Mouse (Mus musculus) spleen, adult 2 months (tissue): ENCODE measurements around the gene Prg2. TPM values are rescaled to one million over a fixed set of nuclear protein-coding genes. Genes with fewer than 3 reads are reported as not detected.

Source experiments
- DNase-seq, 2 experiments: peaks; one replicate each; pipeline versions ENCODE4 v3.0.0 to v3.0.0-alpha.2; 2012 to 2021; ENCODE audit warnings: low spot score in 2 of 2, low read depth in 1 of 2
- H3K27ac ChIP-seq: fragments of 200-500 bp; 2 replicates; pipeline ENCODE4 v1.5.1; 2012; ENCODE audit warnings: low read length, inconsistent platforms; ENCODE audit not compliant: insufficient read depth
- H3K27me3 ChIP-seq: fragments of 200-500 bp; 2 replicates; pipeline ENCODE4 v1.6.1; 2012; ENCODE audit warnings: mild to moderate bottlenecking, moderate library complexity, low read length, inconsistent platforms; ENCODE audit not compliant: control insufficient read depth, insufficient read depth
- H3K36me3 ChIP-seq: fragments of 200-500 bp; 2 replicates; pipeline ENCODE4 v1.6.1; 2012; ENCODE audit warnings: mild to moderate bottlenecking, low read length, inconsistent platforms; ENCODE audit not compliant: control insufficient read depth, insufficient read depth
- H3K4me1 ChIP-seq: fragments of 200-500 bp; 2 replicates; pipeline ENCODE4 v1.6.1; 2011; ENCODE audit warnings: inconsistent platforms; ENCODE audit not compliant: control insufficient read depth, insufficient read depth, insufficient read length
- H3K4me3 ChIP-seq: fragments of 200-500 bp; 2 replicates; pipeline ENCODE4 v1.5.1; 2011; ENCODE audit warnings: mild to moderate bottlenecking, inconsistent platforms; ENCODE audit not compliant: insufficient read depth, insufficient read length; ENCODE audit errors: extremely low read depth
- CTCF ChIP-seq: fragments of 200-500 bp; IDR thresholded peaks from 2 replicates; pipeline ENCODE4 v1.5.1; 2011; ENCODE audit warnings: mild to moderate bottlenecking, inconsistent platforms; ENCODE audit not compliant: insufficient read depth, insufficient read length, insufficient replicate concordance; ENCODE audit errors: extremely low read depth
- POLR2A ChIP-seq: fragments of 200-500 bp; IDR thresholded peaks from 2 replicates; pipeline ENCODE4 v1.6.1; 2011; ENCODE audit warnings: low read depth, low read length, inconsistent platforms
- WGBS: fragments of 180-500 bp; shearing (Covaris S2); methylation state at CpG from one replicate; pipeline ENCODE4 v1.1.7; 2018; 5-methylcytosine and 5-hydroxymethylcytosine counted together
- polyA plus RNA-seq: library from polyadenylated mRNA; depleted of rRNA; stranded (reverse); fragments of >200 nt; gene quantifications from 2 replicates; pipeline ENCODE4 v1.2.3, GENCODE M21; 2012

The Prg2 gene
- polyA plus RNA-seq, 1 experiment, result 14.5 TPM

GRCm38 (mm10) chr2:85007729-85008128, 27.5 kb downstream of the Prg2 start:
- TF ChIP-seq POLR2A, result no peak
- TF ChIP-seq CTCF, result peak; percentile 42; the same call in 1 of the 2 replicates
- Histone ChIP-seq H3K36me3 (no peaks in the 10 kb centered on the region), H3K4me1 (no peaks in the 10 kb centered on the region), H3K27ac (no peak overlapping the region), H3K4me3 (no peak overlapping the region), H3K27me3 (no peaks in the 10 kb centered on the region)
- 23% methylated on average over 4 of the region's 4 CpGs for WGBS
- peak; percentile 31 to 34 for DNase-seq

GRCm38 (mm10) chr2:85009212-85009611, 29.0 kb downstream of the Prg2 start:
- WGBS, result 89% methylated on average over 2 of the region's 2 CpGs
- no peak overlapping the region for H3K27ac ChIP-seq
- no peaks in the 10 kb centered on the region for H3K27me3 ChIP-seq
- no peak overlapping the region for H3K4me3 ChIP-seq
- no peak for DNase-seq
- TF ChIP-seq POLR2A (no peak), CTCF (no peak)
- no peaks in the 10 kb centered on the region for H3K36me3 ChIP-seq
- no peaks in the 10 kb centered on the region for H3K4me1 ChIP-seq

- WGBS, result 81% methylated on average over 9 of the region's 9 CpGs
Measured at GRCm38 (mm10) chr2:85011906-85012604, 31.8 kb downstream of the Prg2 start.

GRCm38 (mm10) chr2:85012679-85013078, 32.4 kb downstream of the Prg2 start:
- WGBS, result 64% methylated on average over 14 of the region's 14 CpGs
- Histone ChIP-seq H3K27me3 (no peaks in the 10 kb centered on the region), H3K36me3 (no peaks in the 10 kb centered on the region), H3K4me1 (peaks cover 5% of the 10 kb centered on the region; the same call in 1 of the 2 replicates), H3K4me3 (no peak overlapping the region), H3K27ac (0 out of 2 replicates have a peak overlapping the region, but pooled peaks have one; percentile 38)
- no peak for DNase-seq
- no peak for TF ChIP-seq CTCF
- no peak for TF ChIP-seq POLR2A

More at GRCm38 (mm10) chr2:85011906-85012604, 31.8 kb downstream of the Prg2 start:
- H3K36me3 ChIP-seq, result no peaks in the 10 kb centered on the region
- no peak overlapping the region for H3K4me3 ChIP-seq
- TF ChIP-seq POLR2A, result no peak
- no peak for TF ChIP-seq CTCF
- H3K27me3 ChIP-seq, result no peaks in the 10 kb centered on the region
- H3K4me1 ChIP-seq, result peaks cover 5% of the 10 kb centered on the region; the same call in 1 of the 2 replicates
- no peak for DNase-seq
- 0 out of 2 replicates have a peak overlapping the region, but pooled peaks have one; percentile 38 for H3K27ac ChIP-seq

DNA sequence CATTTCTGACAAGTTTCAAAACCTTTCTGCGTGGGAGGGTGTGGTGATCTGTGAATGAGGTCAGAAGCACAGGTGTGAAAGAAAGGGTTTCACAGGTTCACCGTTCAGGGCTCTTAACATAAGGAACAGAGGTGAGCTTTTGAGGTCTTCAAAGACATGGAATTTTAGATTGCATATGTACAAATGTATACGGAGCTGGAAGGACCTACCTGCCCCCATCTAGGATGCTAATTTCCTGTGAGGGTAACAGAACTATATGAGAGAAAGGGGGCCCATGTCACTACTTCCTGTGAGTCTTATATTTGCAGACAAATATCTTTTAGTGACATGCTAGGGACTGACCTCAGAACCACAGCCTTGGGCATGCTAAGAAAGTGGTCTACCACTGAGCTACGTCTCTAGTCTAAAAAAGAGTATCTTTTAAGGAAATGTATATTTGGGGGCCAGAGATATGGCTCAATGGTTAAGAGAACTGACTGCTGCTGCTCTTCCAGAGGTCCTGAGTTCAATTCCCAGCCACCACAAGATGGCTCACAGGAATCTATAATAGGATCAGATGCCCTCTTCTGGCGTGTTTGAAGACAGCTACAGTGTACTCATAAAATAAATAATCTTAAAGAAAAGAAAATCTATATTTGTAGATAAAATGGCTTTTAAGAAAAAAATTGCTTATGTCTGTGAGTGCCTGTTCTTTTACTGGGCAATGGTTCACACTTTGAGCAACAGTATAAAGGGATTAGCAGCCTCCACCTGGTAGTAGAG, 33.7 kb downstream of the Prg2 start:
- Histone ChIP-seq H3K4me1 (peaks cover 5% of the 10 kb centered on the region; the same call in 1 of the 2 replicates), H3K4me3 (no peak overlapping the region)

GRCm38 (mm10) chr2:85014588-85014982, 34.3 kb downstream of the Prg2 start:
- Histone ChIP-seq H3K27me3 (no peaks in the 10 kb centered on the region), H3K27ac (no peak overlapping the region), H3K4me1 (peaks cover 5% of the 10 kb centered on the region; the same call in 1 of the 2 replicates), H3K36me3 (no peaks in the 10 kb centered on the region), H3K4me3 (no peak overlapping the region)
- DNase-seq, result no peak
- TF ChIP-seq POLR2A (no peak), CTCF (no peak)
- 26% methylated on average over 3 of the region's 3 CpGs for WGBS

More for the DNA sequence above, 33.7 kb downstream of the Prg2 start:
- 44% methylated on average over 5 of the region's 5 CpGs for WGBS
- TF ChIP-seq POLR2A (no peak), CTCF (no peak)
- no peaks in the 10 kb centered on the region for H3K36me3 ChIP-seq
- no peaks in the 10 kb centered on the region for H3K27me3 ChIP-seq
- H3K27ac ChIP-seq, result no peak overlapping the region
- no peak for DNase-seq

- Histone ChIP-seq H3K4me1 (no peaks in the 10 kb centered on the region), H3K4me3 (no peak overlapping the region), H3K36me3 (no peaks in the 10 kb centered on the region), H3K27ac (no peak overlapping the region), H3K27me3 (no peaks in the 10 kb centered on the region)
- WGBS, result 77% methylated on average over 4 of the region's 4 CpGs
- no peak for DNase-seq
- no peak for TF ChIP-seq CTCF
- no peak for TF ChIP-seq POLR2A
Measured at GRCm38 (mm10) chr2:85022043-85022442, 41.8 kb downstream of the Prg2 start.
